Mouse (Mus musculus): ENCODE results near the gene B3gnt2.

B3gnt2 gene

DNA sequence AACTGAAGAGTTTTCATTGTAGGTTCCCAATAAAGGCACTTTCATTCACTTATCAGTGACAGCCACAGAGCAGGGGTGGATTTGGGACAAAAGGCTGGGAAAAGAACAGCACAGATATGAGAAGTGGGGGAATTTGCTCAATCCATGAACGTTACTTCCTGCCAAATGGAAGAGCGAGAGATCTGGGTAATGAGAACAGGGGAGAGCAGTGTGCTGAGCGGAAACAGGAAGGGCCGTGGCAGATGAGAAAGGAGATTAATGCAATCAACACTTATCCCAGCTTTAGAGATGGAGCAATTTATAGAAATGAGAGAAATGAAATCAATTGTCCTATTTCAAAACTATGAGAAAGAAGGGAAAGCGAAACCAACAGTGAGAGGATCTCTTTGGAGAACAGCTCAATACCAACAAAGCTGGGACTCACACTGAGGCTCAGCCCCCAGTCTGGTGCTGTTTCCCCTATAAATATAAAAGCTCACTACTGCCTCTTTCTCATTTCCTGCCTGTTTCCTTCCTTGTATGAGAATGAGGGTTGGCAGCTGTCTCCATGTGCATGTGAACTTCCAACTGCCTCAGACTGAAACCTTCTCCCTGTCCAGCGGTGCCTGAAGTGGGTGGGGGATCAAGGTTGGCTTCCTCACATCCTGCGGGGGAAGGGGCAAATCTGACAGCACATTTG lies 11.0 kb upstream of the B3gnt2 start:
- no peak for DNase-seq (ENCODE audit: low spot score)

DNA sequence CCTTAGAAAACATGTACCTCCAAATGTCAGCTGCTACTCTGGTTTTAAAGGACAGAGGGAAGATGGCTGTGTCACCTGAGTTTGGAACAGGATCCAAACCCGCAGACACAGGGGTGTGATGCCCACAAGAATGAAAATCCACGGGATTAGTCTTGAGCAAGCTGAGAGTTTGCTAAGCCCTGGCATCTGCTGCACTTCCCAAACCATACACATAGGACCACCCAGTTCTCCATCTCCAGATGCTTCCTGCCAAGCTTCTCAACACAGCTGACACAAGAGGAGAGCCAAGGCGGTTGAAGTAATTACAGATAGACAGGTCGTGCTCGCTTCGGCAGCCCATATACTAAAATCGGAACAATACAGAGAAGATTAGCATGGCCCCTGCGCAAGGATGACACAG lies 7.8 kb upstream of the B3gnt2 start:
- DNase-seq (ENCODE audit: low spot score), result no peak

DNA sequence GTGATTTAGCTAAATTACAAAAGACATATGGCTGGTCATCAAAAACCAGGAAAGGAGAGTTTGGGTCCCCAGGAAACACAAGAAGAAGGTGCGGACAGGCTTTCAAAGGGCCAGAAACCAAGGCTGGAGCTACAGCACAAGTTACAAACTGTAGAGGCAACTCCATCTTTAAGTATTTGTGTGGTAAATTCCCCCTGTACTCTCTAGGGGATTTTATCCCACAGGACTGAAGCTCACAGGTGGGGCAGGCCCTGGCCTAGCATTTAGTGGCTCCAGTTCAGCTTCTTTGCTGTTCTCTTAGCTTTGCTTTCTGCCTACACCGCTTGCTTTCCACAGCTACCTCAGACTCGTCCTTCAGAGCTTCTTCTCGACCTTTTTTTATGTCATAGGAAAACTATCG lies 6.9 kb upstream of the B3gnt2 start:
- no peak for DNase-seq (ENCODE audit: low spot score)

DNA sequence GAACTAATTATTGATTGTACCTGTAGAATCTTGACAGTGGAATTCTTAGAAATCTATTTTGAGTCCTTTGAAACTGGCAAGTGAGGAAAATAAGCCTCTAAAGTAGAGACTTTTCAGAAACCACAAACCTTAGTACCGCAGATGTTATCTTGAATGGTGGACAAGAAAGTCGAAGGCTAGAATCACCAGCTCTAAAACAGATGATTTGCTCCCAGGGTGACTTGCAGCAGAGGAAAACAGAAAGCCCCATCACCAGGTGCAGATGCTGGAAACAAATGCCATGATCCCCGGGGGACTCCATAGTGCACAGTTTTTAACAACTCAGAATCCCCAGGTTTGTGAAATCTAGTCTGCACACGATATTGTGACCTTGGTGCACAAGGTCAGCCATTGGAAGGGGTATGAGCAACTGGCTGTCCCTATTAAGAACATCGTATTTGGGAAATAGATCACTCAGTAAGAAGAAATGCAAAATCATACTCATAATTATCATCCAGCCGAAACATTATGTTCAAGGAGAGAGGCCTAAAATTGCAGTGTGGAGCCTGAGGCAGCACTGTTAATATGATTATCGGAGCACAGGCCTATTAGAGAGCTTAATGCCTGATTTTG lies 5.0 kb upstream of the B3gnt2 start:
- no peak for DNase-seq (ENCODE audit: low spot score)

DNA sequence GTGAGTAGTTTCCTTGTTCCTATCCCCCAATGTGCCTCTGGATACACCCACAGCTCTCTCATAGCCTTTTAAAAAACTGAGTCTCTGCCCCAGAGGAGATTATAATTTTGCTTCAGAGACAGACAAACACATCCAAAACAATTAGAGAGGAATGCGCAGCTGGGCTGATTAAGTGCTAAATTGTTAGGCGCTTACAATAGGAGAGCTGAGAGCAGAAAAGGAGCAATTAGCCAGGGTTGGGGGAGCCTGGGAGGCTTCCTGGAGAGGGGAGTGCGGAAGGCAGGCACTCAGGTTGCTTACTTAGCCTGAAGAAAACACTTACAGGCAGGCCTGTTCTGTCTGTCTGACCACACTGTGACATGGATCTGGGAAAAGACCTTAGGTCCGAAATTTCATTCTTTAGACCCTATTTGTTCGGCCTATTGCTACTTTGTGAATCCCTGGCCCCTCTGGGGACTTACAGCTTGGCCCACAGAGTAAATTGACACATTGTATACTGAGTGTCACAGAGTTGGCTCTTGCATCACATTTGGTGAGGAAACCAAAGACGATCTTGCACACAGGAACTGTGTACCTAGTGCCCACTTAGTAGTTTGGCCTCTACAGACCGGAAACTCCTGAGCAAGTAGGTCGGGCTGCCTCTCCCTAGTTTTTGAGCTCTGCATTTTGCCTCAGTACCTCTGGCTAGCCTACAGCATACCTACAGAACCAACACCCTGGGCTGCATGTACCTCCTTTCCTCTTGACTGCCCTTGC lies 3.7 kb upstream of the B3gnt2 start:
- no peak for DNase-seq (ENCODE audit: low spot score)

DNA sequence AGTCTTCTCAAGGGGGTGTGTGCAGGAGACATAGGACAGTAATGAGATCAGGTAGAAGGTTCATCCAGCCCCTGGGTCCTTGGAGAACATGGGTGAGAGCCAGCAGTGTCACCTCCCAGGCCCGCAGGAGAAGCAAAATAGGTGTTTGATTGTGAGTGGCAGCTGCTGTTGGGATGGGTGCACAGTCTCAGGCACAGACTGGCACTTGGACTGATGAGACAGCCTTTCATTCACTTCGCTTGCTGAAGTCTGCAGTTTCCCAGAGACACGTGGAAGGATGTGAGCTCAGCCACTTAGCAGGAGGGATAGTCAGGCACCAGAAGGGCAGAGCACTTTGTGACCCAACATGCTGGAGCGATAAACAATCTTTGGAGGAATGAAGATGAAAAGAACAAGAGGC lies 2.8 kb upstream of the B3gnt2 start:
- no peak for DNase-seq (ENCODE audit: low spot score)

DNA sequence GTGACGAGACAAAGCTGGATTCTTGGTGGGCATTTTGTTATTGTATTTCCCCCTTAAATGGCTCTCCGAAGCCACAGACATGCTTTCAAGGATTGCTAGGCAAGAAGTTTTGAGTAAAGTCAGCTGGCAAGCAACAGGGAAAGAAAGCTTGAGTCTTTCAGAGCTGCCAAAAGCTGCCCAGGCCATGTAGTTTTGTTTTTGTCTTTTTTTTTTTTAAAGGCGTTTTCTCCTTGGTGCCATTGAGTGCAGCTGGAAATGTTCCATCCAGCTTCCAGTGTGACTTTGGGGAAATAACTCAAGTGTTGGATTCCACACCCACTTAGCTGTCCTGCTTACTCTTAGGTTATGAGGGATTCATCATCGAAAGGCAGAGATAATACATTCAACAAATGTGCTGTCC lies 554 bp upstream of the B3gnt2 start:
- no peak for DNase-seq (ENCODE audit: low spot score)

DNA sequence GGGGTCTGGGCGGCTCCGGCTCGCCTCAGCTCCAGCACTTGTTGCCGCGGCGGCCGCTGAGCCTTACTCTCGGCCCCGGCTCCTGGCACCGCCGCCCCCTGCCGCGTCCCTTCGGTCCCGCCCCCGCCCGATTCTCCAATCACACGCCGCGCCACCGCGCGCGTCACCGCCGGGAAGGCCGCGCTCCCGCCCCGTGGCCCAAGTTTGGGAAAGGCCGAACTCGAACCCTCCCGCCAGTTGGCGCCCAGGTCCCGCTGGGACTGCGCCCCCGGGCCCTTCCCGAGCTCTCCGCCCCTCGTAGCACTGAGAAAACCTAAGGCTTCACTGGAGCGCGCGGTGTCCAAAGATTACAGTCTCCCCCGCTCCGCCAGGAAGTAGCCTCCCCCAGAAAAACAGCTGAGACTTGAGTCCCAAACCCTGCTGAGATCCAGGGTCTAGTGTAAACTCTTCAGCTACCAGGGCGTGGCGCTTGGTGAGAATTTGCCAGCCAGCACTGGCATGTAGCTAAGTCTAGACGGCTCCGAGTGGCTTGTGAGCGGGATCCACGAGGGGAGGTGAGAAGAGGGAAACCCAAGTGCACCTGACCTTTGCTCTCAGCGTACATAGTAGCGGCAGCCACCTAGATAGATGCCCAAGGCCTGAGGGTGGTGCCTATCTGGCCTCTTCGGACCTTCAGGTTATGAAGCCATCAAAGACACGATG lies 977 bp downstream of the B3gnt2 start:
- DNase-seq (ENCODE audit: low spot score), result peak; percentile 77

DNA sequence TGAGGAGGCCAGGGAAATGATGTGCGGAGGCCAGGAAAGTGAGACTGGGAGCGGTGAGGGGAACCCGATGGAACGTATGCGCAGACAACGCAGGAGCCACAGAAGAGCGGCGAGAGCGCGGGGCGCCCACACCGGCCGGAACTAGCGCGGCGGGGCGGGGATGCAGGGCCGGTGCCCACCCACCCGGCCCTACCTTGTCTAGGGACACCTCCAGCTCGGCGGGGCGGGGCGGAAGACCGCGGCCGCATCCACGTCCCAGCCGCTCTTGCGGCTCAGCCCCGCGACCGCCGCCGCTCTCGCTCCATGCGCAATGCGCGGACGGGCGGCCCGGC lies 1.5 kb downstream of the B3gnt2 start:
- DNase-seq (ENCODE audit: low spot score), result no peak

DNA sequence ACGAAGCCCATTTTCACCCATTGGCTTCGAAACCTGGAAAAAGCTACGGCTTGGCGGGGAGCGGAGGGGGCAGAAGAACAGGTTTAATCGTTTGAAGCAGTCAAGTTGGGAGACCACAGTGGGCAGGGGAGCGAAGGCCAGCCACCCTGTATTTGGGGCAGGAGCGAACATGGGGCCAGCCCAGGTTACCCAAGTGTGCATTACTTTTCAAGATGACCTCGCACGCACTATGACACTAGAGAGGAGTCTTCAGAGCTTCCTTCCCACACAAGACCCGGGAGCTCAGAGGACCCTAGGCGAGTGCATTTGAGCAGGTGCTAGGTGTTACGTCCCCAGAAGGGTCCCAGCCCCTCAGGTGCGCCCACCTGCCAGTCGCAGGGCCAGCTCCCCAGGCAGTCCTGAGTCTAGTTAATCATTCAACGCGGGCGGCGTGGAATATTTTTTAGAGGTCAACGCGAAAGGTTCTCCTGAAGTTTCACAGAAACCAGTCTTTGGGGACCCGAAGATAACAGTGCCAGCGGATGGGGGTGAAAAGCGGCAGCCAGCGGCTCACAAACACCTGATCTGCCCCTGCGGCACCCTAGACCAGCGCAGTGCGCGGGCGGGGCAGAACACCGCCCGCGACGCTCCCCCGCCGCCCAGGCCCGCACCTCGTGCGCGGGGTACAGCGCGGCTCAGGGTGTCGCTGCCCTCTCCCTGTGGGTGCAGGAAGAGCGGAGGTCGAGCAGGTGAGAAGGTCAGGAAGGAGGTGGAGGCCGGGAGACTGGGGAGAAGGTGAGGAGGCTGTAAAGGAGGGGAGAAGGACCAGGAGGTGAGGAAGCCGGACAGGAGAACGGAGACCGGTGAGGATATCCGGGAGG lies 2.1 kb downstream of the B3gnt2 start:
- DNase-seq (ENCODE audit: low spot score), result peak; percentile 10

DNA sequence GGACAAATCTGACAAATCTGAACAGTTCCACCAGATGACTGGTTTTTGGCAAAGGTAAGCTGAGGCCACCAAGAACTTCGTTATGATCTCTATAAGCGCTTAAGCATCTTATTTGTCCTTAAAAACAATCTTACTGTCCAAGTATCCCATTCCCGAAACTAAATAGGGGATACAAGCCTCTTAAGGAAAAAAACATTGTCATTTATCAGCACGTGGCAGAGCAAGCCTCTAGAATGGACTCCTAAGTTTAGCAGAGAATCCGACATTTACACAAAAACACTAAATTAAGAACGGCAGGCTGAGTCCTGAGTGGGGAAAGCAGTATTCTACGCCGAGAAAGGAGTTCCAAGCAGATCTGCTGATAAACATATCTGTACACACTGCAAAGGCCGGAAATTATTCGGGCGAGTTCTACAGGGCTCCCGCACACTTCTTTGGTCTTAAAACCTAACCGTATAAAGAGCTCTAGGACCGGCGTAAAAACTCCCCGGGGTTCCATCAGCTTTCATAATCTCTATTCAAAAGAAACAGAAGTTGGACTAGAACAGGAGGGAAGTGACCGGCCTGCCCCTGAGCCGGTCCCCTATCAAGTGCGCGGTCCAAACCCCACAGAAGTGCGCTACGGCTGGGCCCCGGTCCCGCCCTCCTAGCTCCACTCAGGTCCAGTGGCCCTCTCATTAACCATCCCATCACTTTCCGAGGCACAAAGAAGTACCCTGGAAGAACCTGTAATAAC lies 2.9 kb downstream of the B3gnt2 start:
- DNase-seq (ENCODE audit: low spot score), result no peak

DNA sequence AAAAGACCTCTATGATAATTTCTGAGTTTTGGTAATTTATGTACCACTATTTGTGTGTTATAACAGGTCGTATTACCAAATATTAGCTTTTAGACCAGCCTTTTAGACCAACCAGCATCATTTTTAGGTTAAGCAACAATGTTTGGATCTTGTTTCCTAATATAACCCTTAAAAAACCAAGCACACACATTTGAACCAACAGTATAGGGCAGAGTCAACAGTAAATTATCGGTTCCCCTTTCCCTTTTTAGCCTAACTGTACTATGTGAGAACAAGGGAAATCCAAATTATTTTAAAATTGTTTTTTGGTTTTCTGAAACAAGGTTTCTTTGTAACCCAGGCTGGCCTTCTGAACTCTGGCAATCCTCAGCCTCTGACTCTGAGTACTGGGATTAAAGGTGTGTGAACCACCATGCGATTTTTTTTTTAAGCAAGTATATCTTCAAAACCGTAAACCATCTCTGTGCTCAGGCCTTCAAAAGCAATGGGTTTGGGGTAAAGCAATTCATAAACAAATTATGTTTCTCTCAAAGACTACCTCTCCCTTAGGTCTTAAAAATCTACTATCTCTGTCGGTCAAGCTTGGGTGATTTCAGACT lies 3.6 kb downstream of the B3gnt2 start:
- DNase-seq (ENCODE audit: low spot score), result no peak

DNA sequence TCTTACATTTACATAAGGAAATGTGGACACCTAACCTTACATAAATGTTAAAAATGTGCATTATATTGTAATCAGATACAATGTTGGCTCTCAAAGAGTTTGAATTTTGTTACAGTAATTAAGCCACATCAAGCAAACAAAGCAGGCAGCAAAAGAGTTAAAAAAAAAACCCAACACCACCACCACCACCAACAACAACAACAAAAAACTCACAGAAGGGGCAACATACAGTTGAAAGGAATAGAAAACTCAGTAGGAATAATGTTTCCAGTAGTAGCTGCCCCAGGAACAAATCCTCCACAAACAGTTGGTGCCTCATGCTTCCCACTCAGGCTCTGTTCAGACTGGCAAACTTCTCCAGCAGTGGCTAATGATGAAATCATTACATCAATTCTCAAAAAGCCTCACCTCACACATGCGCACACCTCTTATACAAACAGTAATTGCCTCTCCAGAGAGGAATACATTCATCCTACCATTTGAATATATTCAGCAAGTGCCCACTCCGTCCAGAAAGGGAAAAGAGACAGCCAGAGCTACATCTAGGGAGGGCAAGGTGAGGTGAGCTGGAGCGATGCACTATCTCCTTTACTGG lies 4.3 kb downstream of the B3gnt2 start:
- no peak for DNase-seq (ENCODE audit: low spot score)

DNA sequence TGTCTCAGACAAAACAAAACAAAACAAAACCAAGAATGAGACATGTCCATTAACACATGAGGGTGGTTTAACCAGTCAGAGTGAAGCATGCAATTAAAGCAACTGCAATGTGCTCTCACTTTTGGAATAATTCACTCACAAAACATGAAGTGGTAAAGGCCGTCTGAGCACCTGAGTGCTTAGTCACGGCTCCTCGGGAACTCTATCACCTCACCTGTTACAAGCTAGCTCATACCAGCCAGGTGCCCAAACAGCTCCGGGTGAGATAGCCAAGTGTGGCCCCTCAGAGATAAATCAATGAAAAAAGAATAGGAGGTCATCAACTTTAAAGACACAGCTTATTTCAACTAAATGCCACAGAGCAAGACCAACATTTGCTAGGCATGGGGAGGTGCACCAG lies 6.2 kb downstream of the B3gnt2 start:
- DNase-seq (ENCODE audit: low spot score), result no peak

DNA sequence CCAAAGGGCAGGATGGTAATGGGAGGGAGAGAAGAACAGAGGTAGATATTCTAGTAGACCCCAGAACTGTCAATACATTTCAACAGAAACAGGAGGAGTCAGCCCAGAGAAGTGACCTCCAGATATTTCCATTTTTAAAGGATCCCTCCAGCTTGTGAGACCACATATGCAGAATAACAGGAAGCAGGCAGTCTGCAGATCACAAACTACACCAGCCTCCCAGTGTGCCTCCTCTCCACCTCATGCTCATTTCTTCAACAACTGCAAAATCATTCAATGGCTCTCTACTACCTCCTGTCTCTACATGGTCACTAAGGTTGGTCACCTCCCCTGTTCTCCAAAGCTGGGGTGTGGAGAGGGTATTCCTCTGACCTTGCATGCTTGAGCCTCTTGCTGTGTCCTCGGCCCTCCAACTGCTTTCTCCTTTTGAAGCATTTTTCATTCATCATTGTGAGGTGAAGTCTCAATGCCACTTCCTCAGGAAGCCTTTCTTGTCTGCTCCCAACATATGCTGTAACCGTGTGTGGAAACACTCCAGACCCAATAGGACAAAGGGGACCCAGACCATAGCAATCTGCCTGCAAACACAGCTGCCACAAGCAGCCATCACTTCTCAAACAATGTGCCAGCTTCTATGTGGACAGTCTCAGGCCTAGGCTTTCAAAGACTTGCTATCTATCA lies 7.1 kb downstream of the B3gnt2 start:
- no peak for DNase-seq (ENCODE audit: low spot score)

DNA sequence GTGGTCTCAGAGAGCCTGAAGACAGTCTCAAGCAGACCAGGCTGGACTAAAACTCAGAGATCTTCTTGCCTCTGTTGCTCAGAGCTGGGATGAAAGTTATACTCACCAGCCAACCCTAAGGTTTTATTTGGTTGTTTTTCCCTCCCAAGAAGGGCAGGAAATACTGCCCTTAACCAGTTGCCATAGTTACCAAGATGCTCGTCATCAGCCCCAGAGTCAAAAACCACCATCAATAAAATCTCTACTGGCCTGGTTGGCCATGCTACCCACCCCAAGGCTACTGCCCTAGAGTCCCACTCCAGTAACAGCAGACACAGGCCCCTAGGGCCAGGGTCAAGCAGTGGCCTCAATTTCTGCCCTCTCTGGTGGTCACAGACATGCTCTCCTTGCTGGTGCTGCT lies 8.3 kb downstream of the B3gnt2 start:
- DNase-seq (ENCODE audit: low spot score), result no peak

DNA sequence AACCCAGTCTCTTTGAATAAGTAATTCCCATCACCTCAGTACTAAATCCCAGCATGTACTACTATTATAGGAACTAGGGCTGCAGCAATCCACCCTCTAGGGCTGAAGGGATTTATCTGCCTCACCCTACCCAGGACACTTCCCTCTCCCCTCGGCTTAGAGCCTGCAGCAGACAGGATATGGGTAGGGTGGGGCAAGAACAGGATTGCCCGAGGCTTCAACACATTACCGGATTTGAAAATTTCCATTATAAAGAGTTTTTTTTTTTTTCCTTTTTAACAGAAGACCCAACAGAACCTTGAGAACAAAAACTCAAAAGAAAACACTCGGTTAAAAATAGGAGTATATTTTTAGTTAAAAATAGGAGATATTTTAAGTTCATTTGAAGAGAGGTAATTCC lies 9.3 kb downstream of the B3gnt2 start:
- DNase-seq (ENCODE audit: low spot score), result no peak

DNA sequence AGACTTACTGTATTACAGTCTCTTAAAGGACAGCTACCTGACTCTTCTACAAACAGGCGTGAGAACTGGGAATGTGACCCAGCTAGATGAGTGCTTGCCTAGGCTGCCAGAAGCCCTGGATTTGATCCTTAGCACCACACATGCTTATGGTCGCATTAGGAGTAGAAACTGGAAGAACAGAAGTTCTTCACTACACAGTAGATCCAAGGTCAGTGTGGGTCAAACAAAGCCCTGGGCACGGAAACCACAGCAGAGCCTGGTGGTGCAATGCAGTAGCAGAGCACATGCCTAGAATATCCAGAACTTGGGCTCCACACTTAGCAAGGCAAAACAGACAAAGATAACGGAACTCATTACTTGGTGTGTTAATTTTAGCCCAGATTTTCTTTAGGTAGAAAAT lies 10.7 kb downstream of the B3gnt2 start:
- no peak for DNase-seq (ENCODE audit: low spot score)

DNA sequence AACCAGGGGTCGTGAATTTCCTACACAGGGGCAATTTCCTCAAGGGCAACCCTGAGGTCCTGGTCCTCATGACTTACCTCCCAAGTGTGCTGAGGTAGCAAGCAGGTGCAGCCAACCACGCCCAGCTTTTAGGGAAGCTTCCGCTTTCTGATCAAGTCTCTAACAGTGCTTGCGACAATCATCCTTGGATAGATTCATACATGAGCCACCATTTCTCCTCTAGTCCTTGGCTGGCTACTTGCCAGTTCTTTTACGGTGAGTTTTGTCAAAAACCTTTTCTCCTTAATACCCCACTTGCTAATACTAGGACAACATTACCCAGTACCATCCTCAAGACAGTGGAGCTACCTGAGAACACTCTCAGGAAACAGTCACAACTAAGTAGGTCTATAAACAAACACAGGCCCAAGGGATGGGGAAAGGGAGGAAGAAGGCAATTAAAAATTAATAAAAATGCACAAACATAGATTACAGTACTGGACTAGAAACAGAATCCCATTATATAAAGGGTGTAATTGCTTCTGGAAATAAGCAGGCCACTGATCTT lies 12.0 kb downstream of the B3gnt2 start:
- DNase-seq (ENCODE audit: low spot score), result no peak
